Mouse (Mus musculus): Measurements from ENCODE around the gene Cript. TPM values are rescaled to one million over a fixed set of nuclear protein-coding genes. Genes with fewer than 3 reads are reported as not detected.

The Cript gene
- polyA plus RNA-seq (2015; fragmentation: Illumina TruSeq; extraction: RNeasy Lipid Tissue Mini Kit (QIAGEN cat#74804); ENCODE audit: insufficient read depth, low read depth, low replicate concordance), result 15.6 TPM

GRCm38 (mm10) chr17:87025269-87025949 is at the start of gene Cript, which contains the start of gene Pigf:
TSS of gene Cript (plus strand) at chr17:87025550.
TSS of gene Pigf (minus strand) at chr17:87025406.

Other genes starting within 250 kb of the Cript start
- not detected for gene Tmem247, start 108.2 kb upstream of the Cript start, polyA plus RNA-seq (2015; fragmentation: Illumina TruSeq; extraction: RNeasy Lipid Tissue Mini Kit (QIAGEN cat#74804); ENCODE audit: insufficient read depth, low read depth, low replicate concordance)
- not detected for gene Atp6v1e2, start 77.7 kb upstream of the Cript start, polyA plus RNA-seq (2015; fragmentation: Illumina TruSeq; extraction: RNeasy Lipid Tissue Mini Kit (QIAGEN cat#74804); ENCODE audit: insufficient read depth, low read depth, low replicate concordance)
- 9.8 TPM for gene Rhoq, start 62.5 kb upstream of the Cript start, polyA plus RNA-seq (2015; fragmentation: Illumina TruSeq; extraction: RNeasy Lipid Tissue Mini Kit (QIAGEN cat#74804); ENCODE audit: insufficient read depth, low read depth, low replicate concordance)
- 4.2 TPM for gene Pigf, start 144 bp upstream of the Cript start, polyA plus RNA-seq (2015; fragmentation: Illumina TruSeq; extraction: RNeasy Lipid Tissue Mini Kit (QIAGEN cat#74804); ENCODE audit: insufficient read depth, low read depth, low replicate concordance)
- 4.7 TPM for gene Socs5, start 82.1 kb downstream of the Cript start, polyA plus RNA-seq (2015; fragmentation: Illumina TruSeq; extraction: RNeasy Lipid Tissue Mini Kit (QIAGEN cat#74804); ENCODE audit: insufficient read depth, low read depth, low replicate concordance)
- 79.1 TPM for gene Mcfd2, start 240.4 kb downstream of the Cript start, polyA plus RNA-seq (2015; fragmentation: Illumina TruSeq; extraction: RNeasy Lipid Tissue Mini Kit (QIAGEN cat#74804); ENCODE audit: insufficient read depth, low read depth, low replicate concordance)

Data from pancreas, adult 10 weeks (tissue).